Mouse (Mus musculus) bone marrow, adult 2 months (tissue): Measurements from ENCODE around the gene Inpp4a. TPM values are rescaled to one million over a fixed set of nuclear protein-coding genes. Genes with fewer than 3 reads are reported as not detected.
A peak's percentile ranks its signal among the peaks of the same experiment; 100 is the strongest.

Experiments used
- H3K27ac ChIP-seq: fragments of 200-500 bp; 2 replicates; pipeline ENCODE4 v1.5.1; 2012; ENCODE audit warnings: low read depth, mild to moderate bottlenecking, control low read depth, inconsistent platforms, low read length; ENCODE audit not compliant: control insufficient read depth, poor library complexity, insufficient read depth
- H3K4me1 ChIP-seq: fragments of 200-500 bp; 2 replicates; pipeline ENCODE4 v1.6.1; 2011; ENCODE audit warnings: low read length; ENCODE audit not compliant: control insufficient read depth, insufficient read depth
- H3K4me3 ChIP-seq: fragments of 200-500 bp; replicated peaks from 2 replicates; pipeline ENCODE3; 2011; ENCODE audit warnings: mild to moderate bottlenecking, low read depth, low read length, control low read depth; ENCODE audit not compliant: control insufficient read depth
- CTCF ChIP-seq: fragments of 200-500 bp; IDR thresholded peaks from 2 replicates; pipeline ENCODE4 v1.5.1; 2011; ENCODE audit warnings: low read length, control low read depth; ENCODE audit not compliant: control insufficient read depth, insufficient read depth
- POLR2A ChIP-seq: fragments of 200-500 bp; IDR thresholded peaks from 2 replicates; pipeline ENCODE4 v1.6.1; 2011; ENCODE audit warnings: low read depth, mild to moderate bottlenecking, control low read depth, low read length, borderline replicate concordance; ENCODE audit not compliant: control insufficient read depth
- WGBS: fragments of 180-500 bp; shearing (Covaris S2); methylation state at CpG from one replicate; pipeline ENCODE4 v1.1.7; 2018; 5-methylcytosine and 5-hydroxymethylcytosine counted together
- polyA plus RNA-seq: library from polyadenylated mRNA; stranded (reverse); fragments of >200 nt; gene quantifications from 2 replicates; pipeline ENCODE4 v1.2.4, GENCODE M21; 2011; ENCODE audit warnings: low replicate concordance; ENCODE audit not compliant: missing spikeins, insufficient read depth, insufficient read length

Inpp4a gene
- polyA plus RNA-seq, 1 experiment: 33.4 TPM

GRCm38 (mm10) chr1:37401687-37402086 lies 102.0 kb downstream of the Inpp4a start:
- TF ChIP-seq POLR2A (no peak), CTCF (peak; percentile 85)
- Histone ChIP-seq H3K27ac (no peak overlapping the region), H3K4me1 (no peaks in the 10 kb centered on the region), H3K4me3 (no peak overlapping the region)
- 53% methylated on average over 4 of the region's 4 CpGs for WGBS

GRCm38 (mm10) chr1:37405137-37405536 lies 105.5 kb downstream of the Inpp4a start:
- 79% methylated on average over 2 of the region's 2 CpGs for WGBS
- H3K4me1 ChIP-seq: no peaks in the 10 kb centered on the region; the same call in 1 of the 2 replicates
- no peak overlapping the region for H3K4me3 ChIP-seq
- TF ChIP-seq CTCF: no peak
- no peak for TF ChIP-seq POLR2A
- H3K27ac ChIP-seq: no peak overlapping the region

- Histone ChIP-seq H3K27ac (no peak overlapping the region), H3K4me1 (no peaks in the 10 kb centered on the region; the same call in 1 of the 2 replicates), H3K4me3 (no peak overlapping the region)
- WGBS: 73% methylated on average over 8 of the region's 8 CpGs
- TF ChIP-seq POLR2A: no peak
- TF ChIP-seq CTCF: no peak
These were observed 107.6 kb downstream of the Inpp4a start for GRCm38 (mm10) chr1:37407228-37407627.

- Histone ChIP-seq H3K4me3 (no peak overlapping the region), H3K4me1 (no peaks in the 10 kb centered on the region; the same call in 1 of the 2 replicates), H3K27ac (no peak overlapping the region)
- 51% methylated on average over 8 of the region's 8 CpGs for WGBS
- TF ChIP-seq CTCF (no peak), POLR2A (no peak)
These were observed 108.4 kb downstream of the Inpp4a start for GRCm38 (mm10) chr1:37408059-37408458.

GRCm38 (mm10) chr1:37408678-37409077 lies 109.0 kb downstream of the Inpp4a start:
- WGBS: 84% methylated on average over 3 of the region's 3 CpGs
- no peak for TF ChIP-seq POLR2A
- TF ChIP-seq CTCF: no peak

GRCm38 (mm10) chr1:37409647-37410046 lies 110.0 kb downstream of the Inpp4a start:
- Histone ChIP-seq H3K27ac (no peak overlapping the region), H3K4me1 (no peaks in the 10 kb centered on the region; the same call in 1 of the 2 replicates), H3K4me3 (no peak overlapping the region)
- TF ChIP-seq CTCF: no peak
- TF ChIP-seq POLR2A: no peak

More at GRCm38 (mm10) chr1:37408678-37409077, 109.0 kb downstream of the Inpp4a start:
- Histone ChIP-seq H3K27ac (no peak overlapping the region), H3K4me1 (no peaks in the 10 kb centered on the region; the same call in 1 of the 2 replicates), H3K4me3 (no peak overlapping the region)

DNA sequence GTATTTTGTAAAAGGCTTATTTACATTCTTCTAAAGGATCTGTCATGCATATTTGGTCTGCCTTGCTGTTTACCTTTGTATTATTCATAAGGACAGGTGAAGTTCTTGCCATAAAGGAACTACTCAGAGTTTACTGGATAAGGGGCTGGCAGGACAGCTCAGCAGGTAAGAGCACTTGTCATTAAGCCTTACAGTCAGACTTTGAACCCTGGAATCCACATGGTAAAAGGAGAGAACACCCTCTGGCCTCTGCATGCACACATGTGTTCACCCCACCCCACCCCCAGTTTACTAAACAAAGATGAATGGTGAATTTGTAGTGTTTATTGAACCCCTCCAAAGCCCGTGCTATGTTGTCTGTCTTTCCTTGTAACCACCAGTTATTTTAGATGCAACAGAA lies 115.7 kb downstream of the Inpp4a start:
- TF ChIP-seq POLR2A: no peak
- TF ChIP-seq CTCF: no peak
- 79% methylated on average over 1 of the region's 1 CpGs for WGBS
- Histone ChIP-seq H3K27ac (no peak overlapping the region), H3K4me3 (no peak overlapping the region), H3K4me1 (no peaks in the 10 kb centered on the region; the same call in 1 of the 2 replicates)

GRCm38 (mm10) chr1:37419420-37419819 lies 119.8 kb downstream of the Inpp4a start:
- H3K4me1 ChIP-seq: no peaks in the 10 kb centered on the region; the same call in 1 of the 2 replicates
- no peak overlapping the region for H3K27ac ChIP-seq
- WGBS: 68% methylated on average over 1 of the region's 1 CpGs
- peak; percentile 99 for TF ChIP-seq CTCF
- TF ChIP-seq POLR2A: no peak
- H3K4me3 ChIP-seq: no peak overlapping the region
